Mouse (Mus musculus): ENCODE data around the gene Slc39a3. TPM values are rescaled to one million over a fixed set of nuclear protein-coding genes. Genes with fewer than 3 reads are reported as not detected.

Gene Slc39a3
- 68.4 and 75.8 TPM in 2 replicates for polyA plus RNA-seq (2012; rRNA removed)

DNA sequence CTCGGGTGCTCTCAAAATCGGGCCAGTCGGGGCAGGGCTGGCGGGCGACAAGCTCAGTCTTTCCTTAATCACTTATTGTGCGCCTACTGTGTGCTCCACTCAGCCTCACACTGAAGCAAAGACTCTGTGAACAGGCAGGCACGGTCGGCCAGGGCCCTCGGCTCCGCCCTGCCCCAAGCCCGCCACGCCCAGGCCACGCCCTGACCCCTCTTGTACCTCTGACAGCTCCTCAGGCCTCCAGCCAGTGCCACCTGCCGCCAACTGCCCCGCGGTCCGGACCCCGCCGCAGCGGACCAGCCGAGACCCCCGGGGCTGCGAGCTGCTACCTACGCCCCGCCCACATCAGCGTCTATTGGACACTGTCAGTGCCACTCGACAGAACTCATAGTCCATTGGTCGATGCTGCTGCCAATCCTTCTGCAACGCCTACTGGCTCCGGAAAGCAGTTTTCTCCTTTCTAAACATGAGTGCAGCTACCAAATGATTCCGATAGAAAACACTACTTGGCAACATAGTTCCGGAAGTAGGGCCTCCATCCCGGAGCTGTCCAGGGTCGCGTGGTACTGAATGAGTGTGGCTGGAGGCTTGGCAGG lies at the start of gene Slc39a3:
Gene Slc39a3 (minus strand): TSS at position 439 of the 593 bp plus-strand sequence.

DNA sequence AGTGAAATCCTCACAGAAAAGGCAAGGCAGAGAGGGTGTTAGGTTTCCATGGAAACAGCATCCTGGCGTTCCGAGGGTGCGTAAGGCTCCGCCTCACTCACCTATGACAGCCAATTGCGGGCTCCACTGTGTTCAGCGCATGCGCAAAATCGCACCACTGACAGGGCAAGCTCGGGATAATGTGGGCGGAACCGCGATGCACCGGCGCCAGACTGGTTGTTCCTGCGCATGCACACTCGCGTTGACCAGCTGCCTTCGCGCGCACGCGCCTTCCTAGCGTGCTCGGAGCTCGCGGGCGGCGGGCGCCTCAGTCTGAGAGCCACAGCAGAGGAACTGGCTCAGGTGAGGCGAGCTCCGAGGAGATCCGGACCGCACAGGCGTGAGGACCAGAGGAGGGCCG lies 32.6 kb upstream of the Slc39a3 start, which contains the start of gene Thop1:
Gene Thop1 (plus strand): TSS at position 200 of the 400 bp plus-strand sequence.

DNA sequence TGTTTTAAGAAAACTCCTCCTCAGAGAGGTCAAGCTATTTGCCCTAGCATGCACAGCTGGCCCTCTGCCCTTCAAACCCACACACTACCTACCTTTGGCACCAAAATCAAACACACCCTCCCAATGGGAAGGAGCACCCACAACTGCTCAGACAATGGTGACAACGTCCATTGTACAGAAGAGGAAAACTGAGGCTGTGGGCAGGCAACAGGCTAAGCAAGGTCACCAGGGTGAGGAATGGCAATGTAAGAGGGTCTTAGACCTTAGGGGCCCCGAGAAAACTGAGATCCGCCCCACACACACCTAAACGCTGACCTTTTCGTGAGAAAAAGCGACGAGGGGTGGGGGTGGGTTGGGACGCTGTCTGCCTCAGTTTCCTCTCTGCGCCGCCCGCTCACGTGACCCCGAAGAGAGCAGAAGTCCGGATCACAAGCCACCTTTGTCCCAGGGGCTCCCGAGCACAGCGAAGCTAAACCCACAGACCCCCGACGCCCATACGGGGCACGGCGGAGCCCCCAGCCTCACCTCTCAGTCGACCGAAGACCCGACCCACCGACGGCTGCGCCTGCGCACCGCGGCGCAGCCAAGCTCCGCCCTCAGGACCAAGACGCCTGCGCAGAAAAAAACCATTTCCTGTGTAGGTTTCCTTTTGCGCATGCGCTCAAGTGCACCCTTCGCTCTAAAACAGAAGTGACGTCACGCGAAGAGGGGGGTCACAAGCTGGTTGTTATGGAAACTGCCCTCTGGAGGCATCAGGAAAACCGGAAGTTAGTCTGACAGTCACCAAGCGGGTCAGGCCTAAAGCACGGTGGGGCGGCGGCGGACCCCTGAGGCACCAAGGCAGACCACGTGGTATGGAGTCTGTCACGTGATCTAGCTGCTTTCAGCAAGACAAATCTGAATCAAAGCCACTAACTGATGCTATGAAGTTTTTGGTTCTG lies 22.6 kb upstream of the Slc39a3 start, which contains the start of gene Sgta:
Gene Sgta (minus strand): TSS at position 579 of the 941 bp plus-strand sequence.

DNA sequence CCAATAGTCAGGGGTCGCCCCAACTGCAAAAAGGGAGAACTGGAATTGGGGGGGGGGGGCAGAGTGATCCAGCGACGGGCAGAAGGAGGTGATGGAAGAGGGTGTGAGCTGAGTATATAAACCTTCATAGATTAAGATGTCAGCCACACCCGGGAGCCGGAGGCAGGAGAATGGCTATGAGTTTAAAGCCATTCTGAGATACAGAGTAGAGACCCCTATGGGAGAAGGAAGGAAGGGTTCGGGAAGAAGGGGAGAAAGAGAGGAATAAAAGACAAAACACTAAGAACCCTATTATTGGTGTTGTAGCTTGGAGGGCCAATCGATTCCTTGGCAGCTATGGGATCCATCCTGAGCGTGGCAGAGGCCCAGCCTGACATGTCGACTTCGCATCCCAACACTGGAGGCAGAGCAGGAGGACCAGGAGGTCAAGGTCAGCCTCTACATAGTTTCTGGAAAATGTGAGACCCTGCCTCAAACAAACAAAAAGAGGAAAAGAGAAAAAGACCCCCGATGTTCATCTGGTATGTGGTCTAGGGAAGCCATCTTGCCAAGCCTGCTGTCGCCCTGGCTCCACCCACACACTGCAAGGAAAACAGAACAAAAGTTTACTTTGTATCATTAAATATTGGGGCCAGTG lies 11.5 kb downstream of the Slc39a3 start, which contains the start of gene Diras1:
Gene Diras1 (minus strand): TSS at position 24 of the 637 bp plus-strand sequence.

DNA sequence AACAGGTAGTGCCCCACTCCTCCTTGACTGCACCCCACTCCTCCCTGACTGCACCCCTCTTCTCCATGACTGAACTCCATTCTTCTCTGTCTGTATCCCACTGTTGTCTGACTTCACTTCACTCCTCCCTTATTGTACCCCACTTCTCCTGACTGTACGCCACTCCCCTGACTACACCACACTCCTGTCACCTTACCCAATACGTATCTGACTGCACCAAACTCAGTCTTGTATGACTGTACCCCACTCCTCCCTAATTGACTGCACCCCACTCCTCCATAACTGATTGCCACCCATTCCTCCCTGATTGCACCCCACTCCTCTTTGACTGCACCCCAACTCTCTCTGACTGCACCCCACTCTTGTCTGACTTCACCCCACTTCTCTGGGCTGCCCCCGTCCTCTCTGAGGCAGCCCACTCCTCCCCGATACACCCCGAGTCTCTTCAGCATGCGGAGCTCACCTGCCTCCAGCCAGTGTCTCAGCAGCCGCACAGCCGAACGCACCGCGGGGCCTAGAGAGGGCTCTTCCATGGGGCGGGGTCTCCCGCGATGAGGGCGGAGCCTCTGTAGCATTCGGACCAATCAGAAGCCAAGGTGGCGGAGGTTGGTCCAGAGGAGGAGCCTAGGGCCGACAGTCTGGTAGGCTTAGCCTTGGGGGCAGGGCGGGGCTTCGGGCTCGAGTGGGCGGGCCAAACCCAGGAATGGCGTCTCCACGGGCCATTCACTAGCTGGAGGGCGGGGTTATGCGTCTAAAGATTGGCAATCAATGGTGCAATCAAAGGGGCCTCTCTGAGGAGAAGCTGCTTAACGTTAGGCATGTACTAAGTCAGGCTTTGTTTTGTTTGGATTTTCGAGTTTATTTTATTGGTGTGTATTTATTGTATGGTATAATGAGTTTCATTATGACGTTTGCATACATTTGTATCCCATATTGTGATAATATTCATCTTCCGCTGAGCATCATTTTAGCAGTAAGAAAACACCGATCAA lies 22.5 kb downstream of the Slc39a3 start, which contains the start of gene Gng7:
Gene Gng7 (minus strand): TSS at position 553 of the 992 bp plus-strand sequence.

Other genes with a start within 250 kb of the Slc39a3 start
- 60.0 and 71.0 TPM in 2 replicates for gene Sf3a2, start 239.2 kb downstream of the Slc39a3 start, polyA plus RNA-seq (2012; rRNA removed)
- 107 TPM in 2 replicates for gene Plekhj1, start 238.8 kb downstream of the Slc39a3 start, polyA plus RNA-seq (2012; rRNA removed)
- gene Amh, start 232.2 kb downstream of the Slc39a3 start, polyA plus RNA-seq (2012; rRNA removed), result 1.5 and 1.9 TPM in 2 replicates
- 0.63 and 2.8 TPM in 2 replicates for gene Jsrp1, start 223.9 kb downstream of the Slc39a3 start, polyA plus RNA-seq (2012; rRNA removed)
- 634 and 715 TPM in 2 replicates for gene Oaz1, start 210.8 kb downstream of the Slc39a3 start, polyA plus RNA-seq (2012; rRNA removed)
- gene Lingo3, start 193.4 kb downstream of the Slc39a3 start, polyA plus RNA-seq (2012; rRNA removed), result 14.4 and 14.9 TPM in 2 replicates
- 352 and 380 TPM in 2 replicates for gene Lsm7, start 182.2 kb downstream of the Slc39a3 start, polyA plus RNA-seq (2012; rRNA removed)
- 111 and 118 TPM in 2 replicates for gene Sppl2b, start 182.2 kb downstream of the Slc39a3 start, polyA plus RNA-seq (2012; rRNA removed)
- 0.26 and 0.32 TPM in 2 replicates for gene Tmprss9, start 165.6 kb downstream of the Slc39a3 start, polyA plus RNA-seq (2012; rRNA removed)
- 206 and 221 TPM in 2 replicates for gene Timm13, start 136.5 kb downstream of the Slc39a3 start, polyA plus RNA-seq (2012; rRNA removed)
- gene Lmnb2, start 119.2 kb downstream of the Slc39a3 start, polyA plus RNA-seq (2012; rRNA removed), result 54.5 and 57.9 TPM in 2 replicates
- gene Gadd45b, start 107.4 kb downstream of the Slc39a3 start, polyA plus RNA-seq (2012; rRNA removed), result 8.2 and 10.9 TPM in 2 replicates
- 37.5 and 53.7 TPM in 2 replicates for gene Gng7, start 22.5 kb downstream of the Slc39a3 start, polyA plus RNA-seq (2012; rRNA removed)
- gene Diras1, start 11.8 kb downstream of the Slc39a3 start, polyA plus RNA-seq (2012; rRNA removed), result 63.0 and 72.2 TPM in 2 replicates
- 265 and 268 TPM in 2 replicates for gene Sgta, start 22.8 kb upstream of the Slc39a3 start, polyA plus RNA-seq (2012; rRNA removed)
- 75.2 and 75.3 TPM in 2 replicates for gene Thop1, start 32.6 kb upstream of the Slc39a3 start, polyA plus RNA-seq (2012; rRNA removed)
- 0.40 and 0.48 TPM in 2 replicates for gene Creb3l3, start 61.4 kb upstream of the Slc39a3 start, polyA plus RNA-seq (2012; rRNA removed)
- gene Map2k2, start 68.5 kb upstream of the Slc39a3 start, polyA plus RNA-seq (2012; rRNA removed), result 179 and 183 TPM in 2 replicates
- gene Zbtb7a, start 97.8 kb upstream of the Slc39a3 start, polyA plus RNA-seq (2012; rRNA removed), result 8.3 and 9.9 TPM in 2 replicates
- 23.5 and 28.9 TPM in 2 replicates for gene Pias4, start 130.5 kb upstream of the Slc39a3 start, polyA plus RNA-seq (2012; rRNA removed)
- 1,300 and 1,423 TPM in 2 replicates for gene Eef2, start 139.2 kb upstream of the Slc39a3 start, polyA plus RNA-seq (2012; rRNA removed)
- 67.6 and 77.1 TPM in 2 replicates for gene Dapk3, start 145.6 kb upstream of the Slc39a3 start, polyA plus RNA-seq (2012; rRNA removed)
- not detected in 2 replicates for gene 4930442H23Rik, start 146.4 kb upstream of the Slc39a3 start, polyA plus RNA-seq (2012; rRNA removed)
- 0.16 and 0.17 TPM in 2 replicates for gene Nmrk2, start 164.6 kb upstream of the Slc39a3 start, polyA plus RNA-seq (2012; rRNA removed)
- gene Atcay, start 193.4 kb upstream of the Slc39a3 start, polyA plus RNA-seq (2012; rRNA removed), result 163 and 174 TPM in 2 replicates
- gene Zfr2, start 195.7 kb upstream of the Slc39a3 start, polyA plus RNA-seq (2012; rRNA removed), result 67.6 and 70.9 TPM in 2 replicates
- gene Matk, start 215.5 kb upstream of the Slc39a3 start, polyA plus RNA-seq (2012; rRNA removed), result 160 and 167 TPM in 2 replicates
- 61.6 and 82.0 TPM in 2 replicates for gene Mrpl54, start 229.5 kb upstream of the Slc39a3 start, polyA plus RNA-seq (2012; rRNA removed)
- 43.6 and 46.7 TPM in 2 replicates for gene Apba3, start 229.5 kb upstream of the Slc39a3 start, polyA plus RNA-seq (2012; rRNA removed)